Mouse (Mus musculus) stomach, embryonic 14.5 days (tissue): ENCODE measurements around the gene Syne3. TPM values are rescaled to one million over a fixed set of nuclear protein-coding genes. Genes with fewer than 3 reads are reported as not detected.

Experiments used
- ATAC-seq: fragments of 200-750 bp; cut with Nextera tagmentation; 2 replicates; pipeline ENCODE4 v1.8.0; 2017; ENCODE audit warnings: low read depth, moderate TSS enrichment; ENCODE audit not compliant: insufficient number of reproducible peaks, insufficient read depth, low FRiP score
- H3K27ac ChIP-seq: fragments of 300-500 bp; sonication (generic); 2 replicates; pipeline ENCODE4 v1.5.1; 2014; ENCODE audit warnings: mild to moderate bottlenecking, low read length, moderate library complexity, mixed read lengths
- H3K27me3 ChIP-seq: fragments of 300-500 bp; sonication (generic); 2 replicates; pipeline ENCODE4 v1.6.1; 2014; ENCODE audit warnings: low read length, control low read depth, mixed read lengths; ENCODE audit not compliant: control insufficient read depth, insufficient read depth
- H3K36me3 ChIP-seq: fragments of 300-500 bp; sonication (generic); 2 replicates; pipeline ENCODE4 v1.6.1; 2014; ENCODE audit warnings: mild to moderate bottlenecking, control low read depth, low read length, moderate library complexity, mixed read lengths; ENCODE audit not compliant: control insufficient read depth, insufficient read depth
- H3K4me1 ChIP-seq: fragments of 300-500 bp; sonication (generic); 2 replicates; pipeline ENCODE4 v1.6.1; 2014; ENCODE audit warnings: low read length, control low read depth, mixed read lengths; ENCODE audit not compliant: control insufficient read depth, insufficient read depth
- H3K4me2 ChIP-seq: fragments of 300-500 bp; sonication (generic); replicated peaks from 2 replicates; pipeline ENCODE4 v1.6.1; 2014; ENCODE audit warnings: low read depth, low read length, control low read depth
- H3K4me3 ChIP-seq: fragments of 300-500 bp; sonication (generic); 2 replicates; pipeline ENCODE4 v1.5.1; 2014; ENCODE audit warnings: low read depth, low read length, control low read depth
- H3K9ac ChIP-seq: fragments of 300-500 bp; sonication (generic); replicated peaks from 2 replicates; pipeline ENCODE4 v1.6.1; 2014; ENCODE audit warnings: low read depth, mild to moderate bottlenecking, control low read depth, low read length, moderate library complexity, mixed read lengths
- H3K9me3 ChIP-seq: fragments of 300-500 bp; sonication (generic); 2 replicates; pipeline ENCODE4 v1.6.1; 2016; ENCODE audit warnings: low read depth, low read length, control low read depth; ENCODE audit not compliant: control insufficient read depth
- WGBS: fragments of 180-500 bp; shearing (Covaris S2); extraction: QIAGEN DNeasy Blood & Tissue Kit; methylation state at CpG from one replicate; pipeline ENCODE4 v1.1.7; 2014; 5-methylcytosine and 5-hydroxymethylcytosine counted together
- polyA plus RNA-seq: library from polyadenylated mRNA; unstranded; fragments of >200 nt; fragmentation: Nextera tagmentation; extraction: Ambion mirVana; gene quantifications from 2 replicates; pipeline ENCODE4 v1.2.1, GENCODE M21; 2014

Syne3 gene
- polyA plus RNA-seq, 1 experiment from 2014 or later, result 0.59 TPM

DNA sequence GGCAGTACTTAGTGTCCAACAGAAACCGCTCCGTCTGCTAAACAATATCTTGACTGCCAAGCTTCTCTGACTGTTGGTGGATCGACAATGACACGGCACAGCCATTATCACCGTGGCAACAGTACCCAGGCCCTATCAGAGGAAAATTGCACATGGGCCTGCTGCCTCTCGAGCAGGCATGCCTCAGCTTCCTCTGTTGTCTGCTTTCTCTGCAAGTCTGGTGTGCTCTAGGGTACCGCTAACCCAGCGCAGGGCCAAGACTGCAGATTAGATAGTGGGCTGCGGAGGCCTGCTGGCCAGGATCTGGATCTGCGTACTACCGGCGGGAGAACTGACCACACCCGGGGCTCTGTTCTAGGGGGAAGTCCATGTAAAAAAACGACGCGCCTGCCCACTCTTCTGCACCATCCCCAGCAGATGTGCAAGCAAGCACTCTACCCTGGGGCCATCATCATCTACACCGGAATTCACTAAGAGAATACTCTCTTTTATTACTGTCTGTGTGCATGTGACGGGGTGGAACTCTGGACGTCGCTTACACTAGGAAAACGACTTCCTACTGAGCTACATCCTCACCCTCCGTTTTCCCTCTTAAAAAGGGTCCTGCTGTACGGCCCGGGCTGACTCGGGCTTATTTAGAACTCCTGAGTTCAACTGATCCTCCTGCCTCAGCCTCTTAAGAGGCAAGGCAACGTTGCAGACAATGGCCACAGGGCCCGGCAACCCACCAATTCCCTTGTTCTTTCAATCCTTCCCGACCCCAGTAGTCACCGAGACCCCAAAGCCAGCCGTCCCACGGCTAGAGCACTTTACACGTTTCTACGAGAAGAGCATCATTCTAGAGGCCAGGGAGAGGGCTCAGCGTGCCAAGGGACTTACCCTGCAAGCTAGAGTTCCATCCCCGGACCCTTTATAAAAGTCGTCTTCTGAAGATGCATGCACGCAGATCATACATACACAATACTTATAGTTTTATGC, 21.8 kb upstream of the Syne3 start:
- Histone ChIP-seq H3K4me1 (peaks cover 20% of the 10 kb centered on the region; the same call in 1 of the 2 replicates), H3K27me3 (no peaks in the 10 kb centered on the region), H3K4me3 (peak overlapping the region; percentile 72), H3K9ac (peak overlapping the region; percentile 82), H3K4me2 (peak overlapping the region; percentile 89), H3K36me3 (peaks cover 4% of the 10 kb centered on the region), H3K27ac (peak overlapping the region; percentile 52; the same call in 1 of the 2 replicates), H3K9me3 (no peaks in the 10 kb centered on the region)
- WGBS, result 8% methylated on average over 37 of the region's 37 CpGs
- ATAC-seq, result no peak

GRCm38 (mm10) chr12:105029890-105030289, 20.3 kb upstream of the Syne3 start:
- Histone ChIP-seq H3K4me3 (no peak overlapping the region), H3K4me2 (no peak overlapping the region), H3K4me1 (peaks cover 20% of the 10 kb centered on the region; the same call in 1 of the 2 replicates), H3K9ac (no peak overlapping the region), H3K27ac (no peak overlapping the region), H3K27me3 (no peaks in the 10 kb centered on the region), H3K36me3 (peaks cover 4% of the 10 kb centered on the region), H3K9me3 (no peaks in the 10 kb centered on the region)
- ATAC-seq, result no peak
- WGBS, result 86% methylated on average over 9 of the region's 9 CpGs

DNA sequence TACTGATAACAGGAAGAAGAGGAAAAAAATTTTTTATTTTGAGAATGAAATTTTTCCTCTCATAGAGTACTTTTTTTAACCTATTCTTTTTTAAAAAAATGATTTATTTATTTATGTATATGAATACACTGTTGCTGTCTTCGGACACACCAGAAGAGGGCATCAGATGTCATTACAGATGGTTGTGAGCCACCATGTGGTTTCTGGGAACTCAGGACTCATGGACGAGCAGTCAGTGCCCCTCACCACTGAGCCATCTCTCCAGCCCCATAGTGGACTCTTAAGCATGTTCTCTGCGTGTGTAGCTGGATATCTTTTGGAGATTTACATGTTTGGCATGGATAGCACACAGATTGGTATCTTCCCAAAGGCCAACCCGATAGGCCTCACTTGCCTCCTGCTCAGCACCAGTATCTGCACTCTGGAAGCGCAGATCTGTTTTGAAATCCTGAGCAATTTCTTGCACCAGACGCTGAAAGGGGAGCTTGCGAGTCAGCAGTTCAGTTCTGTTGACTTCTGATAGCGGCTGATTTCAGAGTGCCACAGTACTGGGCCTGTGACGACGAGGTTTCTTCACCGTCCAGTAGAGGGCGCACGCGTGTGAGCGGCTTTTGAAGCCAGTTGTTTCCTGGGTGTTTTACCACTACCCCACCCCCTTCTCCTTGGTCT, 17.8 kb upstream of the Syne3 start:
- Histone ChIP-seq H3K9me3 (peaks cover 2% of the 10 kb centered on the region; the same call in 1 of the 2 replicates), H3K27me3 (no peaks in the 10 kb centered on the region), H3K36me3 (peaks cover 4% of the 10 kb centered on the region), H3K4me1 (peaks cover 8% of the 10 kb centered on the region; the same call in 1 of the 2 replicates), H3K4me3 (no peak overlapping the region), H3K27ac (no peak overlapping the region), H3K9ac (no peak overlapping the region), H3K4me2 (no peak overlapping the region)
- no peak for ATAC-seq
- WGBS, result 35% methylated on average over 15 of the region's 15 CpGs

DNA sequence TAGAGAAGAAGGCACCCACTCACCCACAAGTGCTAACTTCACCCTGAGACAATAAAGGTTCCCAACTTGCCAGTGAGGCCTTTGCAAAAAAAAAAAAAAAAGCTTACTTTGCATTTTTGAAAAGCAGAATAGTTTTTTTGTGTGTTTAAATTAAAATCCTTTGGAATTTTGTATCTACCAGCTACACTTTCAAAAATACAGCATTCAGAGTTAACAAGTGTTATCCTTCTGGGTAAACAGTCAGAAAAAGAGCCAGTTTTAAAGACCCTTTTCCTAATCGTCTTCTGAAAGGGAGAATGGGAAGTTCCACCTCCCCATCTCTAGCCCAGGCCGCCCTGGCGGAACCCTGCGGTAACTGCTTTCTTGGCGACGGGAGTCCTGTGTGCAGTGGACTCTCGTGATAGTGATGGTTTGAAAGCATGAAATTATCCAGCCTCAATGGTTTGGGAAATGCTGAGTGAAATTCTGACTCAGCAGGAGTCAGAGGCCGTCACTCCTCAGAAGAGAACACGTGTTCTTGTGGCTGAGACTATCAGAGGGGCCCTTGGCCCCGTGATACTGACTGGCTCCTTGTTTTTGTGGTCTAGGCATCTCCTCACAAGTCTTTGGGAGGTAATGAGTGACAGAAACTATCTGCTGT, 16.5 kb upstream of the Syne3 start:
- H3K27me3 ChIP-seq, result no peaks in the 10 kb centered on the region
- no peak overlapping the region for H3K4me3 ChIP-seq
- peaks cover 6% of the 10 kb centered on the region; the same call in 1 of the 2 replicates for H3K4me1 ChIP-seq
- no peak overlapping the region for H3K27ac ChIP-seq
- no peak overlapping the region for H3K9ac ChIP-seq
- 62% methylated on average over 10 of the region's 10 CpGs for WGBS
- H3K4me2 ChIP-seq, result no peak overlapping the region
- H3K9me3 ChIP-seq, result peaks cover 2% of the 10 kb centered on the region; the same call in 1 of the 2 replicates
- ATAC-seq, result no peak
- H3K36me3 ChIP-seq, result peaks cover 4% of the 10 kb centered on the region

- Histone ChIP-seq H3K4me3 (no peak overlapping the region), H3K36me3 (peaks cover 4% of the 10 kb centered on the region), H3K9me3 (peaks cover 2% of the 10 kb centered on the region; the same call in 1 of the 2 replicates), H3K4me1 (no peaks in the 10 kb centered on the region), H3K27ac (no peak overlapping the region), H3K27me3 (no peaks in the 10 kb centered on the region), H3K9ac (no peak overlapping the region), H3K4me2 (no peak overlapping the region)
- 46% methylated on average over 8 of the region's 8 CpGs for WGBS
- ATAC-seq, result peak; percentile 60; the same call in 1 of the 2 replicates
Measured at GRCm38 (mm10) chr12:105025271-105025946, 15.8 kb upstream of the Syne3 start.

- no peak overlapping the region for H3K4me3 ChIP-seq
- H3K36me3 ChIP-seq, result no peaks in the 10 kb centered on the region
- no peaks in the 10 kb centered on the region for H3K27me3 ChIP-seq
- 97% methylated on average over 9 of the region's 9 CpGs for WGBS
- no peak for ATAC-seq
- no peak overlapping the region for H3K4me2 ChIP-seq
- peaks cover 2% of the 10 kb centered on the region; the same call in 1 of the 2 replicates for H3K9me3 ChIP-seq
- no peak overlapping the region for H3K27ac ChIP-seq
- 0 out of 2 replicates have a peak, but pooled peaks cover 2% of the 10 kb centered on the region for H3K4me1 ChIP-seq
- H3K9ac ChIP-seq, result no peak overlapping the region
Measured at GRCm38 (mm10) chr12:105022776-105023175, 13.2 kb upstream of the Syne3 start.

- no peak overlapping the region for H3K4me2 ChIP-seq
- no peak overlapping the region for H3K4me3 ChIP-seq
- H3K36me3 ChIP-seq, result no peaks in the 10 kb centered on the region
- WGBS, result 55% methylated on average over 7 of the region's 7 CpGs
- H3K9me3 ChIP-seq, result peaks cover 2% of the 10 kb centered on the region; the same call in 1 of the 2 replicates
- H3K27ac ChIP-seq, result no peak overlapping the region
- H3K27me3 ChIP-seq, result no peaks in the 10 kb centered on the region
- H3K9ac ChIP-seq, result no peak overlapping the region
- no peak for ATAC-seq
- 0 out of 2 replicates have a peak, but pooled peaks cover 2% of the 10 kb centered on the region for H3K4me1 ChIP-seq
Measured at GRCm38 (mm10) chr12:105022141-105022540, 12.5 kb upstream of the Syne3 start.
